Mouse (Mus musculus) large intestine, adult 2 months (tissue): ENCODE data around the gene Ffar2. TPM values are rescaled to one million over a fixed set of nuclear protein-coding genes. Genes with fewer than 3 reads are reported as not detected.
"Not testable (repeated sequence)": the region's sequence is repeated elsewhere in the genome, so short reads cannot be mapped to it uniquely, and the experiment has no call there.

Source experiments
- DNase-seq: peaks from one replicate; pipeline ENCODE4 v3.0.0-alpha.2; 2012; ENCODE audit warnings: low read depth, low spot score
- WGBS: fragments of 180-500 bp; shearing (Covaris S2); methylation state at CpG from one replicate; pipeline ENCODE4 v1.1.7; 2018; 5-methylcytosine and 5-hydroxymethylcytosine counted together
- polyA plus RNA-seq: library from polyadenylated mRNA; depleted of rRNA; stranded (reverse); fragments of >200 nt; gene quantifications from 2 replicates; pipeline ENCODE4 v1.2.3, GENCODE M21; 2012; rRNA removed

Ffar2 gene
- polyA plus RNA-seq: 11.1 and 13.6 TPM in 2 replicates

DNA sequence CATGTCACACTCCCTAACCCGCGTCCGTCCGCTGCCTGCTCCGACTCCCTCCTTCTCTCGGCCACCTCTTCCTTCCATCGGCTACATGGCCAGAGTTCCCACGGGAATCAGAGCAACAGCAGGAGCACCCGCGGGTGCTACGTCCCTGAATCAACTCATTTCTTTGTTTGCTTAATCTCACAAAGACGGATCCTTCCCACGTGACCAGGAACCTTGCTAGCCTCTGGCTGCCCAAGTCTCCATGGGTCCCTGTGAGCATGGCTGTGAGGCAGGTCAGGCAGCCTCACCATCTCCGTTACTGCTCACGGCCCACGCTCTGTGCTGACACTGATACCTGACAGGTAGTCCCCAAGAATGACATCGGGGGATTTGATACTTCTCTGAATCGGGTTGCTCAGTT lies at the start of gene Ffar2:
TSS of gene Ffar2 (minus strand) at position 101 of the 400 bp plus-strand sequence.
- DNase-seq: no peak

GRCm38 (mm10) chr7:30873083-30873482 lies 49.5 kb upstream of the Ffar2 start:
- WGBS: 12% methylated on average over 15 of the region's 15 CpGs
- DNase-seq: peak; percentile 56

More for the DNA sequence above, at the start of gene Ffar2:
- 47% methylated on average over 18 of the region's 18 CpGs for WGBS

DNA sequence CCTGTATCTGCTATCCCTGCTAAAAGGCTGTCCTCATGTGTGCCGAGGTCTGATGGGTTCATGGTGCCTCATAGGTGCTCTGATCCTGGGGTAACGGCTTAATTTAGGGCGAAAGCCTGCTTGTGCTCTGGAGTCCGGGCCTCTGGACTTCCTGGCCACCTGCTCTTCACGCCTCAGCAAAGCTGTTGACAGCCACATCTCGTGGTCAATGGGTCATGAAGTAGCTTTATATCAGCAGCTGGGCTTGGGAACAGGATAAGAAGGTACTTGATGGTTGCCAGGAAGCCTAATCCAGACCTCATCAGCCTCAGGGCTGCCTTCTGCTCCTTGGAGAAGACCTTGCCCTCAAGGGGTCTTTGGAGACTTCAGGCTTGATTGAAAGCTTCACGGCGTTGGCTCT lies 39.8 kb upstream of the Ffar2 start:
- 74% methylated on average over 8 of the region's 8 CpGs for whole genome bisulfite sequencing
- DNase-seq: no peak

- WGBS: 74% methylated on average over 12 of the region's 12 CpGs
Measured at GRCm38 (mm10) chr7:30861464-30861863, 37.9 kb upstream of the Ffar2 start, which contains the start of gene Ffar1. Gene Ffar1, minus strand, starts transcription at chr7:30861564.

DNA sequence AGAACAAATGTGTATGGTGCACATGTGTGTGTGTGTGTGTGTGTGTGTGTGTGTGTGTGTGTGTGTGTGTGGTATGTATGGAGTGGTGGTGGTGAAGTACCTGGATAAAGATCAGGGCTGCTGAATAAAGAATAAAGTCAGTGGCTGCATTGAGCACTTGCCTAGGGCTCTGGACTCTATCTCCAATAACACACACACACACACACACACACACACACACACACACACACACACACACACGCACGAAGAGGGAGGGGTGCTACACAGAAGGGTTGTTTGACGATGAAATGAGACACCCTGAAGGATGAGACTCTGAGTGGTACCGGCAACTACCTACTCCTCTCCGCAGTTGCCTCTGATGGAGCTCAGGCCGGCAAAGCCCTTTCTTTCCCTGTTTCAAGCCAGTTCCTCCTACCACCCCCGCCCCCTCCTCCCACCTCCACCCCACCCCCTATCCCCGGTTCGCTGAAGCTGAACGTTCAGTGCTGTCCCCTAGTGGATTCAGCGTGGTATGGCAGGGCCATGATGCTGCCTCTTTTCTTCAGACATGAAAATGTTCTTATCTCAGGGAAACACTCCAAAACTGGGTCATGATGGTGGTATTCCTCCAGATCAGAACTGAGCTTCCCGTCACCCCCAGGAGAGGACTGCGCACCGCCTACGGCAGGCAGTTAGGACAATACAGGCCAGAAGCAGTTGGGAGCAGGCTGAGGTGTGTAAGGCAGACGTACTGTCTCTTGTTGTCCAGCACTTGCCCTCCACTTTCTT lies 36.2 kb upstream of the Ffar2 start:
- no peak for DNase-seq
- 7% methylated on average over 16 of the region's 16 CpGs for WGBS

More at GRCm38 (mm10) chr7:30861464-30861863, 37.9 kb upstream of the Ffar2 start, which contains the start of gene Ffar1:
- DNase-seq: no peak

DNA sequence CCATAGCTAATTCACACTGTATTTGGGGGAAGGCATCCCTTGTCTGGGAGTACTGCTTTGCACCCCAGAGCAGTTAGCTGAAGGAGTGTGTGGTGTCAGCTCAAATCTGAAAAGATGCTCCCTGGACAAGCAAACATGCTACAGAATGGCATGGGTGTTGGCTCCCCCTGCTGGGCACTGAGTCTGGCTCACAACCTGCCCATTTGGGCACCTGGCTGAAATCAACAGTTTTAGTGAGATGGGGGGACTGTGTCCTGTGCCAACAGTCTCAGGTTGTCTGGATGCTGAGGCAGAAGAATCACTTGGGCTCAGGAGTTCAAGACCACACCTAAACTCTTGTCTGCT lies 35.7 kb upstream of the Ffar2 start:
- no peak for DNase-seq

DNA sequence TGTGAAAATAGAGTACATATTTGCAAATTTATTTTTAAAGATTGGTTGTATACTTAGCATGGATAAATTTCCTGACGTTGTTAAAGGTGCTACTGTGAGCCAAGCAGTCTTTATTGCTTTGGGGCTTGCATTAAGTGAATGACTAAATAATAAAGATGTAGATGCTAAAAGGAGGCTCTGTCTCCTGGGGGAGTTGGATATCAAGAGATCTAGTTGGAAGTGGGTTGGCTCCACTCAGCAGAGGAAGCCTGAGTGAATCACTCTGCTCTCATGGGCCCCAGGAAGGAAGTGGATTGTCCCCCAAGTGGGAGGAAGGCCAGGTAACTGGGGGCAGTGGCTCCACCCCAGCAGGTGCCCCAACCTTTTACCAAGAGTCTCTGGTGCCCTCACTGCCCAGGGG lies 34.2 kb upstream of the Ffar2 start:
- no peak for DNase-seq
- WGBS: 27% methylated on average over 1 of the region's 1 CpGs

DNA sequence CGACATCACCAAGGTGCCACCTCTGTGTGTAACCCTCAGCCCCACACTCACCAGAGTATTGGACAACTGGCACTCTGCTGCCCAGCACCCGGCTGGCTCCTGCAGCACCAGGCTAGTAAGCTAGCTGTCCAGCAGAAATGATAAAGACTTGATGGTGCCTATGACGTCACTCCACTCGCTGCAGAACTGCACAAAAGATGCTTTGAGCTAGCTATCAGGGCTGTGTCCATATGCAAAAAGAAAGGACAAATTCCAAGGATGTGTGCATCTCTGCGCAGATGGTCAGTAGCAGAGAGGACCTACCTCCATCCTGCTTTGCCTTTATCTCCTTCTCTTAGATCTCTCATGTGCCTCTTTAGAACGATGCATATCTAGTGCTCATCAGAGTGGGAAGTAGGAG lies 32.5 kb upstream of the Ffar2 start, which contains the start of gene Ffar3:
TSS of gene Ffar3 (minus strand) at position 101 of the 400 bp plus-strand sequence.
- 74% methylated on average over 6 of the region's 6 CpGs for WGBS
- DNase-seq: no peak

DNA sequence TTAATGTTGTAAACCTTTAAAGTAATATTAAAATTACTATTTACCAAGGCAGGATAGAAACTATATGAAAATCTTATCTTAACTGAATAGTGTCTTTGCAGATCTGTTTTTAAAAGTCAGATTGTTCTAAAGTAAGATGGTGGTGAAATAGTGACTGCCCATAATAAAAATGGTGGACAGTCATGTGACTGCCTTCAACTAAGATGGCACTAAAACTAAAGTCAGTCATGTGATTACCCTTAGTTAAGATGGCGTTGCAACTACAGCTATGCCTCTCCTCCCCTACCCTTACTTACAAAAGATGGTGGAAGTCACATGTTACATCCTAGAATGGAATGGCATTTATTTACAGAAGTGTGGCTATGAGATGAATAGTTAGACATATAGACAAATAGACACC lies 27.8 kb upstream of the Ffar2 start:
- no peak for DNase-seq
- WGBS: 82% methylated on average over 1 of the region's 1 CpGs

GRCm38 (mm10) chr7:30847934-30848333 lies 24.4 kb upstream of the Ffar2 start:
- no peak for DNase-seq
- WGBS: 71% methylated on average over 6 of the region's 6 CpGs

DNA sequence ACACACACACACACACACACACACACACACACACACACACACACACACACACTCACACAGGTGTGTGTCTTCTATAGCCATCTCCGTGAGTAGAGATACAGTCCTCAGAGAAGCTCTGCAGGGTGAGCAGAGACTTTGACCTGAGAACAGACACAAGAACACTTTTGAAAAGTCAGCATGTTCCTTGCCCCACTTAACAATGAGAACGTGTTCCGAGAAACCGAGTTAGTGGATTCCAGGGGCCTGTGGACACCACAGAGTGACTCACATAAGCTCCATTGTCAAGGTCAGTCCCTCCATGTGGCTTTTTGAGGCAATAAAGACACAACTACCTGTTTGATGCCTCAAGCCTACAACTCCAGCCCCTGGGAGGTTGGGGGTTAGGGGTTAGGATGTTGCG lies 23.8 kb upstream of the Ffar2 start:
- no peak for DNase-seq
- 39% methylated on average over 5 of the region's 5 CpGs for WGBS

- 29% methylated on average over 2 of the region's 2 CpGs for WGBS
- no peak for DNase-seq
Measured at GRCm38 (mm10) chr7:30846505-30847053, 23.0 kb upstream of the Ffar2 start.

DNA sequence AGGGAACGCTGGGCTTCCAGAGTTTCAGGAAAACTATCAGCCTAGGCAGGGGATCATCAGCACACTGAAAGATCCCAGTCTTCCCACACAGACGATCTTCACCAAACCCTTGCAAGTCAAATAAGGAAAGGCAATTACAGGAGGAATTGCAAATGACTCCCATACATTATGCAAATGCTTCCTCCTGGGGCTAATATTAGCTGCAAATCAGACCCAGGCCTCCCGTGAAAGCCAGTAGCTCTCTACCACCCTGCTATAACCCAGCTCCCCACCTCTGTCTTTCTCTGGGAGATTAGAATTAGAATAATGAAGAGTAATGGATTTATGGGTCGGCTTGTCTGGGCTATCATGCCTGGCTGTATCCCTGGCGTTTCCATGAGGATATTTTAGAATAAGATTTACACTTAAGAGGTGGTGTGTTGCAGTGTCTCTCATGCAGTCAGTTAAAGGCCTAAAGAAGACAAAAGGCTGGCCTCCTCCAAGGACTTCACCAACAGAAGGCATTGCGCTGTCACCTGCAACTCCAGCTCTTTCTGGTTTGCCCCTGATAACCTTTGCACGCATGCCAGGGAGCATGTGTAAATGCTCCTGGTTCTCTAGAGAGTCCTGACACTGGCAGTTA lies 21.2 kb upstream of the Ffar2 start:
- DNase-seq: no peak
- 67% methylated on average over 7 of the region's 7 CpGs for WGBS

DNA sequence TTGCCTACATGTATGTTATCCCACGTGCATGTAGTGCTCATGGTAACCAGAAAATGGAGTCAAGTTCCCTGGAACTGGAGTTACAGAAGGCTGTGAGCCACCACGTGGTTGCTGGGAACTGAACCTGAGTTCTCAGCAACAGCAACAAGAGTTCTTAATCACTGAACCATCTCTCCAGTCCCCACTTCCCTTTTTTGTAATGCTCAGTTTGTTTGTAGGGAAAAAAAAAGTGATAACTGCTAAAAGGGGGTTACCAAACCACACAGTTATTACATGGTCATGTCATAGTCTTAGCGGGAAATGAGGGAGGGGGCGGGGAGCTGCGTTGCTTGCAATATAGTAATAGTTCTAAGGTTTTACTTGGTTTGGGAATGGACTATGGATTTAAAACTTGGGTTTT lies 18.5 kb upstream of the Ffar2 start:
- DNase-seq: no peak
- 78% methylated on average over 5 of the region's 5 CpGs for WGBS

GRCm38 (mm10) chr7:30841379-30841778 lies 17.8 kb upstream of the Ffar2 start:
- WGBS: 43% methylated on average over 4 of the region's 4 CpGs
- no peak for DNase-seq

DNA sequence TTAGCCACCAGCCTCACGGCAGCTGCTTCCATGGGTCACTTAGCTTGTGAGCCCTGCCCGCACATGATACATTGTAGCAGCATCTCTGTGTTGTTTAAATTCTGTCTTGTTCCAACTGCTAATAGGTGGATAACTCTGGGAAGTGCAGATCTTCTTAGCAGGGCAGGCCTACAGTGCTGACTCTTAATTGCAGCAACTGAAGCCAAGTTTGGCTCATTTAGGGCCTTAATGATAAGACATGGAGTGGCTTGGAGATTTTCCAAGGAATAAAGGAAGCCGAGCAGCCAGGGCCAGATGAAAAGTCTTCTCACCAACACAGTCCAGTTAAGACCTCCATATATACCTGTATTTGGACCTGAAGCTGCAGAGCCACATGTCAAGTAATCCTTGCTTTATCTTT lies 16.7 kb upstream of the Ffar2 start:
- 26% methylated on average over 3 of the region's 3 CpGs for WGBS
- DNase-seq: no peak

GRCm38 (mm10) chr7:30837277-30837676 lies 13.7 kb upstream of the Ffar2 start:
- no peak for DNase-seq

DNA sequence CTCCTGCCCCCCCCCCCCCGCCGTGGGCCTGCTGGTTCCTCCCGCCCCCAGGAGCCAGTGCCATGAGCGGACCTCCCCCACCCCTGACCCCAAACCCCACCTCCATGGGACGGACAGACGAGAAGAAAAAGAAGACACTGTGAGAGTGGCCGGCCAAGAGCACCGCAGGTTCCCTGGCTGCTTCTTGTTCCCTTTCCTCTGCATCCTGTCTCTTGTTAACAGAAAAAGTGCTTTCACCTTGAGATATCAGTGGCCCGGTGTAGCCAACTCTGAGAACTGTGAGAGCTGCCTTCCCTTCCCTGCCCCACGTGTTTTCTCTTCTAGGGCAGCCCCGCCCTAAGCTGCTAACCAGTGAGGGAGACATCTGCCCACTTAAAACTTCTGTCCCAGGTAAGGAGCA lies 9.1 kb upstream of the Ffar2 start:
- 58% methylated on average over 8 of the region's 11 CpGs for WGBS
- not testable (repeated sequence) for DNase-seq

GRCm38 (mm10) chr7:30832261-30832660 lies 8.7 kb upstream of the Ffar2 start:
- no peak for DNase-seq
- WGBS: 86% methylated on average over 16 of the region's 17 CpGs

GRCm38 (mm10) chr7:30829428-30829827 lies 5.9 kb upstream of the Ffar2 start:
- DNase-seq: no peak
- WGBS: 79% methylated on average over 3 of the region's 3 CpGs

- DNase-seq: not testable (repeated sequence)
Measured at GRCm38 (mm10) chr7:30828871-30829270, 5.3 kb upstream of the Ffar2 start.
